Comparison of ENCODE assay signal across 8 mouse cellular contexts in genomic region chr9:31384786-31385499, GRCm38 (mm10). TPM values are rescaled to one million over a fixed set of nuclear protein-coding genes. Genes with fewer than 3 reads are reported as not detected.
A peak's percentile ranks its signal among the peaks of the same experiment; 100 is the strongest.
DNase-seq lines count a peak whose midpoint lies in the region; ATAC-seq lines count a peak whose summit lies in the region.

No protein-coding gene starts in this region.

- H3K9me3 ChIP-seq in kidney, embryonic 16.5 days (ENCODE audit: low read length): no peaks in the 10 kb centered on the region
- H3K9me3 ChIP-seq in hindbrain, embryonic 11.5 days (ENCODE audit: control insufficient read depth, low read length): no peaks in the 10 kb centered on the region
- no peaks in the 10 kb centered on the region for H3K9me3 ChIP-seq in midbrain, embryonic 13.5 days

- peak overlapping the region; percentile 88; the same call in 1 of the 2 replicates for H3K4me3 ChIP-seq in kidney, embryonic 16.5 days (ENCODE audit: low read length)
- H3K4me3 ChIP-seq in hindbrain, embryonic 11.5 days (ENCODE audit: low read depth, low read length): 0 out of 2 replicates have a peak overlapping the region, but pooled peaks have one; percentile 92
- no peak overlapping the region; the same call in 1 of the 2 replicates for H3K4me3 ChIP-seq in midbrain, embryonic 13.5 days (replicated peaks)

- 79% methylated on average over 17 of the region's 17 CpGs for WGBS in kidney, embryonic 16.5 days
- WGBS in hindbrain, embryonic 11.5 days: 90% methylated on average over 17 of the region's 17 CpGs
- 85% methylated on average over 17 of the region's 17 CpGs for WGBS in midbrain, embryonic 13.5 days

- no peak overlapping the region for H3K27ac ChIP-seq in kidney, embryonic 16.5 days (ENCODE audit: low read length)
- H3K27ac ChIP-seq in hindbrain, embryonic 11.5 days (ENCODE audit: low read depth, low read length): no peak overlapping the region
- no peak overlapping the region for H3K27ac ChIP-seq in midbrain, embryonic 13.5 days

- peak overlapping the region; percentile 87; the same call in 1 of the 2 replicates for H3K4me2 ChIP-seq in kidney, embryonic 16.5 days (replicated peaks; ENCODE audit: low read depth, low read length)
- no peak overlapping the region for H3K4me2 ChIP-seq in hindbrain, embryonic 11.5 days (replicated peaks; ENCODE audit: low read depth, low read length)
- H3K4me2 ChIP-seq in midbrain, embryonic 13.5 days (replicated peaks): peak overlapping the region; percentile 82

- peak; percentile 6 for DNase-seq in CD4-positive, CD25-positive, alpha-beta regulatory T cell, adult 2 months (ENCODE audit: low read depth, low spot score)
- no peak for DNase-seq in kidney, postnatal 10 days
- no peak for DNase-seq in hindbrain, embryonic 11.5 days (ENCODE audit: low spot score)
- DNase-seq in left cerebral cortex, adult 11 months (ENCODE audit: low spot score): no peak
- no peak for DNase-seq in T-cell, adult 2 months (ENCODE audit: low spot score)

- no peak for ATAC-seq in CD4-positive, CD25-positive, alpha-beta regulatory T cell, adult 4 months
- ATAC-seq in kidney, embryonic 16.5 days (ENCODE audit: low FRiP score, low TSS enrichment): no peak
- ATAC-seq in hindbrain, embryonic 11.5 days (ENCODE audit: low FRiP score): no peak
- no peak for ATAC-seq in midbrain, embryonic 13.5 days

- H3K4me1 ChIP-seq in kidney, embryonic 16.5 days (ENCODE audit: insufficient read depth, low read length): peaks cover 15% of the 10 kb centered on the region
- H3K4me1 ChIP-seq in hindbrain, embryonic 11.5 days (replicated peaks; ENCODE audit: control insufficient read depth, insufficient read depth, low read length): peaks cover 4% of the 10 kb centered on the region; the same call in 1 of the 2 replicates
- peaks cover 26% of the 10 kb centered on the region for H3K4me1 ChIP-seq in midbrain, embryonic 13.5 days (replicated peaks)

- peaks cover 5% of the 10 kb centered on the region; the same call in 1 of the 2 replicates for H3K36me3 ChIP-seq in kidney, embryonic 16.5 days (ENCODE audit: insufficient read depth, low read length)
- no peaks in the 10 kb centered on the region for H3K36me3 ChIP-seq in hindbrain, embryonic 11.5 days (ENCODE audit: control insufficient read depth, insufficient read depth, low read length)
- peaks cover 9% of the 10 kb centered on the region for H3K36me3 ChIP-seq in midbrain, embryonic 13.5 days

- peak overlapping the region; percentile 91; the same call in 1 of the 2 replicates for H3K9ac ChIP-seq in kidney, embryonic 16.5 days (replicated peaks; ENCODE audit: low read length)
- H3K9ac ChIP-seq in hindbrain, embryonic 11.5 days (ENCODE audit: low read depth, low read length): no peak overlapping the region
- no peak overlapping the region for H3K9ac ChIP-seq in midbrain, embryonic 13.5 days (replicated peaks)

- H3K27me3 ChIP-seq in kidney, embryonic 16.5 days (ENCODE audit: insufficient read depth, low read length): no peaks in the 10 kb centered on the region
- H3K27me3 ChIP-seq in hindbrain, embryonic 11.5 days (ENCODE audit: control insufficient read depth, insufficient read depth, low read length): no peaks in the 10 kb centered on the region
- no peaks in the 10 kb centered on the region for H3K27me3 ChIP-seq in midbrain, embryonic 13.5 days

RNA-seq across cellular contexts. Expression of gene Nfrkb, which starts 1.0 kb away (rescaled TPM):
- polyA plus RNA-seq in CD4-positive, CD25-positive, alpha-beta regulatory T cell, adult 4 months (2017; shearing (Covaris generic)): 10 to 100 TPM; 37.1 to 54.1 TPM
- 21.9 and 23.4 TPM in 2 replicates for polyA plus RNA-seq in kidney, embryonic 16.5 days (2015; fragmentation: Nextera tagmentation; extraction: Ambion mirVana)
- polyA plus RNA-seq in hindbrain, embryonic 11.5 days (2014; fragmentation: Nextera tagmentation; extraction: Ambion mirVana): 22.3 and 29.4 TPM in 2 replicates
- polyA plus RNA-seq in midbrain, embryonic 13.5 days (2015; fragmentation: Nextera tagmentation; extraction: Ambion mirVana): 30.2 and 32.1 TPM in 2 replicates
